Mouse (Mus musculus) kidney, embryonic 16.5 days (tissue): Measurements from ENCODE around the gene Gm49450. TPM values are rescaled to one million over a fixed set of nuclear protein-coding genes. Genes with fewer than 3 reads are reported as not detected.
"Not testable (repeated sequence)": the region's sequence is repeated elsewhere in the genome, so short reads cannot be mapped to it uniquely, and the experiment has no call there.

Source experiments
- ATAC-seq: fragments of 200-750 bp; cut with Nextera tagmentation; 2 replicates; pipeline ENCODE4 v1.8.0; 2017; ENCODE audit warnings: moderate TSS enrichment; ENCODE audit not compliant: low FRiP score, low TSS enrichment
- H3K27ac ChIP-seq: fragments of 300-500 bp; sonication (generic); 2 replicates; pipeline ENCODE4 v1.5.1; 2014; ENCODE audit warnings: low read length
- H3K27me3 ChIP-seq: fragments of 300-500 bp; sonication (generic); 2 replicates; pipeline ENCODE4 v1.6.1; 2014; ENCODE audit warnings: low read length, control low read depth, mixed read lengths; ENCODE audit not compliant: insufficient read depth
- H3K36me3 ChIP-seq: fragments of 300-500 bp; sonication (generic); 2 replicates; pipeline ENCODE4 v1.6.1; 2014; ENCODE audit warnings: low read length, control low read depth, mixed read lengths; ENCODE audit not compliant: insufficient read depth
- H3K4me1 ChIP-seq: fragments of 300-500 bp; sonication (generic); 2 replicates; pipeline ENCODE4 v1.6.1; 2014; ENCODE audit warnings: low read length, control low read depth, mixed read lengths; ENCODE audit not compliant: insufficient read depth
- H3K4me2 ChIP-seq: fragments of 300-500 bp; sonication (generic); replicated peaks from 2 replicates; pipeline ENCODE4 v1.6.1; 2014; ENCODE audit warnings: low read depth, low read length
- H3K4me3 ChIP-seq: fragments of 300-500 bp; sonication (generic); 2 replicates; pipeline ENCODE4 v1.5.1; 2014; ENCODE audit warnings: mild to moderate bottlenecking, low read length
- H3K9ac ChIP-seq: fragments of 300-500 bp; sonication (generic); replicated peaks from 2 replicates; pipeline ENCODE4 v1.6.1; 2014; ENCODE audit warnings: low read length
- H3K9me3 ChIP-seq: fragments of 300-500 bp; sonication (generic); 2 replicates; pipeline ENCODE4 v1.6.1; 2016; ENCODE audit warnings: low read length, control low read depth
- WGBS: fragments of 180-500 bp; shearing (Covaris S2); extraction: QIAGEN DNeasy Blood & Tissue Kit; methylation state at CpG from one replicate; pipeline ENCODE4 v1.1.7; 2014; 5-methylcytosine and 5-hydroxymethylcytosine counted together
- polyA plus RNA-seq: library from polyadenylated mRNA; unstranded; fragments of >200 nt; fragmentation: Nextera tagmentation; extraction: Ambion mirVana; gene quantifications from 2 replicates; pipeline ENCODE4 v1.2.1, GENCODE M21; 2015

Gm49450 gene
- polyA plus RNA-seq, 1 experiment from 2014 or later: not detected

- H3K9ac ChIP-seq: no peak overlapping the region
- H3K9me3 ChIP-seq: no peaks in the 10 kb centered on the region
- H3K27me3 ChIP-seq: no peaks in the 10 kb centered on the region
- H3K4me3 ChIP-seq: no peak overlapping the region
- ATAC-seq: no peak
- H3K4me1 ChIP-seq: peaks cover 7% of the 10 kb centered on the region
- peaks cover 3% of the 10 kb centered on the region; the same call in 1 of the 2 replicates for H3K36me3 ChIP-seq
- H3K27ac ChIP-seq: no peak overlapping the region
- H3K4me2 ChIP-seq: no peak overlapping the region
Measured at GRCm38 (mm10) chr15:98948382-98948781, 5.0 kb downstream of the Gm49450 start.

DNA sequence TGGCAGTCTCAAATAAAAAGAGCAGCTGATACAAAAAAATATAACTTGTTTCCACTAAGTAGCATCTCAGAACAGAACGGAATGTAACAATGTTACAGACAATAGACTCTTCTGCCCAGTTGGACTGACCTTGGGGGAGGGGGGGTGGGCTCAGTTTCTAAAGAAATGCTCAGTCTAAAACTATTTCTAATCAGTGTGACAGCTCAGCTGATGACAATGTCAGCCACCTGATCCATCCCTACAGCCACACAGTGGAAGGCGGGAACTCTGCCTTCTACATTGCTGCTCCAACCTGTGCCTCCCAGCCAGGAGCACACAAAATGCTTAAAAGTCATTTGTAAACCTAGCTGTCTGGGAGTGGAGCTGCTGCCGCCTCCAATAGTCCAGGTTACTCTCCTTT lies 5.5 kb downstream of the Gm49450 start:
- H3K4me3 ChIP-seq: no peak overlapping the region
- no peaks in the 10 kb centered on the region for H3K9me3 ChIP-seq
- no peaks in the 10 kb centered on the region for H3K27me3 ChIP-seq
- H3K4me1 ChIP-seq: peaks cover 7% of the 10 kb centered on the region
- no peak overlapping the region for H3K4me2 ChIP-seq
- no peak for ATAC-seq
- H3K27ac ChIP-seq: no peak overlapping the region
- 51% methylated on average over 3 of the region's 3 CpGs for WGBS
- H3K9ac ChIP-seq: no peak overlapping the region
- peaks cover 3% of the 10 kb centered on the region; the same call in 1 of the 2 replicates for H3K36me3 ChIP-seq

DNA sequence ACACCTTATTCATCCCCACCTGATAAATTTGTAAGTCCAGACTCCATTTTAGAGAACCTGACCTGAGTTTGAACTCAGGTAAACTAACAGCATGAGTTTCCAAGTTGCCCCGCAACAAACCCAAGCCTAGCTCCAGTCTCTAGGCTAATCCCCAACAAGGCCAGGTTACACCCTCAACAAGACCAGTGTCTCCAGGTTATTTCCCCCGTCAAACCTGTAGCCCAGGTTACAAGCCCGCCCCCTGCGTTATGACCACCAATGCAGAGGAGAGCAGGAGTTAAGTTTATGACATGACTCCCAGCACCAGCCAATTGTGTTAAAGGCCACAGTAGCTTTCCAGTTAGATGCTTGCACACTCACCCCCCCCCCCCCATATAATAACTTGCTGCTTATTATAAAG lies 10.2 kb downstream of the Gm49450 start:
- no peaks in the 10 kb centered on the region for H3K27me3 ChIP-seq
- no peak overlapping the region for H3K27ac ChIP-seq
- H3K4me3 ChIP-seq: no peak overlapping the region
- no peak overlapping the region for H3K4me2 ChIP-seq
- ATAC-seq: no peak
- WGBS: 72% methylated on average over 4 of the region's 4 CpGs
- no peaks in the 10 kb centered on the region for H3K4me1 ChIP-seq
- H3K9ac ChIP-seq: no peak overlapping the region
- H3K9me3 ChIP-seq: no peaks in the 10 kb centered on the region
- no peaks in the 10 kb centered on the region for H3K36me3 ChIP-seq

GRCm38 (mm10) chr15:98942081-98942480 lies 11.3 kb downstream of the Gm49450 start:
- no peaks in the 10 kb centered on the region for H3K27me3 ChIP-seq
- ATAC-seq: no peak
- no peak overlapping the region for H3K27ac ChIP-seq
- no peak overlapping the region for H3K4me2 ChIP-seq
- 84% methylated on average over 4 of the region's 4 CpGs for WGBS
- no peaks in the 10 kb centered on the region for H3K4me1 ChIP-seq
- H3K4me3 ChIP-seq: no peak overlapping the region
- H3K9me3 ChIP-seq: no peaks in the 10 kb centered on the region
- no peak overlapping the region for H3K9ac ChIP-seq
- no peaks in the 10 kb centered on the region for H3K36me3 ChIP-seq

DNA sequence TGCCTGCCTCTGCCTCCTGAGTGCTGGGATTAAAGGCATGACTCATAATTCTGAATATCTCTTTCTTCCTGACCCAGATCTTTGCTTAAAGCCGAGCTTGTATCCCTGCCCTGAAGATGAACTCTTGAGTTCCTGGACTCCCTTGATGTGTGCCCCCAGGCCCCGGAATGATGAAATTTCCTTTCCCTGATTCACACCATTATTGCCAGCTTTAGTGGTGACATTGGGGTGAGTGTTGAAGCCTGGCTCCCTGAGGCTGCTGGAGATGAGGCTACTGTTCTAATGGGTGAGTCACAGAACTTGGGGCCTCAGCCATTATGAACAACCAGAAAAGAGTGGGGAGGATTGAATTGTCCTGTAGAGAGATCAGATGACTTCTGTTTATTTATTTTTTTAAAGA lies 11.8 kb downstream of the Gm49450 start:
- Histone ChIP-seq H3K9ac (no peak overlapping the region), H3K4me1 (no peaks in the 10 kb centered on the region), H3K4me2 (no peak overlapping the region), H3K4me3 (no peak overlapping the region), H3K27me3 (no peaks in the 10 kb centered on the region), H3K27ac (no peak overlapping the region), H3K9me3 (no peaks in the 10 kb centered on the region), H3K36me3 (no peaks in the 10 kb centered on the region)
- 67% methylated on average over 2 of the region's 2 CpGs for WGBS
- no peak for ATAC-seq

DNA sequence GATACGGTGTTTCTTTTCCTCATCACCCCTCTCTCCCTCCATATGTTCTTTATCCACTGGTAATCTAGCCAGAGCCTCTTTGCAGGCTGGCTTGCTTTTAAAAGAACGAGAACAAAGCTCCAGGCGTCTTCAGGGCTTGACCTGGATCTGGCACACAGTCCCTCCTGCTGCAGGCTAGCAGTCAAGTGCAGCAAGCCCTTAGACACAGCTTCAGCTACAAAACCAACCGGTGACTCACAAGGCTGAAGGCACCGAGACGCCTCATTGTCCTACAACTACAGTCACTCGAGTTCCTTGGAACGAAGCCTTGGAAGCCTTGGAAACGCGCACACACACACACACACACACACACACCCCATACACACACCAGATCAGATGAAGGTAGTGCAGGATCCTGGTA lies 12.5 kb downstream of the Gm49450 start:
- no peaks in the 10 kb centered on the region for H3K27me3 ChIP-seq
- no peaks in the 10 kb centered on the region for H3K36me3 ChIP-seq
- H3K27ac ChIP-seq: no peak overlapping the region
- peaks cover 2% of the 10 kb centered on the region for H3K4me1 ChIP-seq
- no peak overlapping the region for H3K9ac ChIP-seq
- no peak overlapping the region for H3K4me3 ChIP-seq
- ATAC-seq: no peak
- no peak overlapping the region for H3K4me2 ChIP-seq
- WGBS: 76% methylated on average over 10 of the region's 10 CpGs
- H3K9me3 ChIP-seq: no peaks in the 10 kb centered on the region

DNA sequence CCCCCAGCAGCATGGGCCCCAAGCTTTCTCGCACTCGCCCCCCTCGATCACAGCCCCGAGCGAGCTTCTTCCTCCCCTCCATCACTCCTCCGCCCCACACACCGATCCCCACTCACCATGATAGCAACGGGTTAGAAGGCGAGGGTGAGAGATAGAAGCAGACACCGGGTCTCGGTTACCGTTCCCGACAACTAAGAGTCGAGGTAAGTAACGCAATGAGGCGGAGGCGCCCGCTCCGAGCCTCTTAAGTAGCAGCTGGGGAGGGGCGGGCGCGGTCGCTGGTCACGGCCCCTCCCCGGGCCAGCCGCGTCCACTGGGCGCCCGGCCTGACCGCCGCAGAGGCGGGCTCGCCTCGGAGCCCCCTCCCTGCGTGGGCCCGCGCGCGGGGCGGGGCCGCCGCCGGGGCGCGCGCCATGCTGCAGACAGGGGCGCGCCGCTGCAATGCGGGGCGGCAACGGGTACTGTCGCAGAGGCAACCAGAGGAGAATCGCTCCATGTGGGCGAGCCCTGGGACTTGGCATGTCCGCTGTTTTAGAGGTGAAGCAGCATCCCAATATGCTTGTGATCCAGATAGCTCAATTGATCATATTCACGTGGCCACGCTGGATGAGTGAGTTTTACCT lies 19.0 kb downstream of the Gm49450 start, which contains the start of gene Tuba1b:
Gene Tuba1b (minus strand): TSS at position 349 of the 623 bp plus-strand sequence.
- H3K9me3 ChIP-seq: no peaks in the 10 kb centered on the region
- peak; percentile 97 for ATAC-seq
- H3K27me3 ChIP-seq: no peaks in the 10 kb centered on the region
- peak within 1 kb of the TSS; percentile 95 for H3K9ac ChIP-seq
- peaks cover 11% of the 10 kb centered on the region for H3K36me3 ChIP-seq
- H3K4me3 ChIP-seq: peak within 1 kb of the TSS; percentile 89
- H3K27ac ChIP-seq: peak within 1 kb of the TSS; percentile 99
- whole genome bisulfite sequencing: under 1% methylated on average over 49 of the region's 58 CpGs
- peak within 1 kb of the TSS; percentile 79 for H3K4me2 ChIP-seq
- H3K4me1 ChIP-seq: peaks cover 18% of the 10 kb centered on the region

- WGBS: under 1% methylated on average over 35 of the region's 35 CpGs
- peak overlapping the region; percentile 79 for H3K4me2 ChIP-seq
- H3K27ac ChIP-seq: peak overlapping the region; percentile 99
- H3K9me3 ChIP-seq: no peaks in the 10 kb centered on the region
- peaks cover 22% of the 10 kb centered on the region for H3K4me1 ChIP-seq
- peak overlapping the region; percentile 89 for H3K4me3 ChIP-seq
- H3K27me3 ChIP-seq: no peaks in the 10 kb centered on the region
- peak overlapping the region; percentile 95 for H3K9ac ChIP-seq
- peak; percentile 87 for ATAC-seq
- H3K36me3 ChIP-seq: peaks cover 11% of the 10 kb centered on the region
Measured at GRCm38 (mm10) chr15:98933833-98934216, 19.5 kb downstream of the Gm49450 start.

DNA sequence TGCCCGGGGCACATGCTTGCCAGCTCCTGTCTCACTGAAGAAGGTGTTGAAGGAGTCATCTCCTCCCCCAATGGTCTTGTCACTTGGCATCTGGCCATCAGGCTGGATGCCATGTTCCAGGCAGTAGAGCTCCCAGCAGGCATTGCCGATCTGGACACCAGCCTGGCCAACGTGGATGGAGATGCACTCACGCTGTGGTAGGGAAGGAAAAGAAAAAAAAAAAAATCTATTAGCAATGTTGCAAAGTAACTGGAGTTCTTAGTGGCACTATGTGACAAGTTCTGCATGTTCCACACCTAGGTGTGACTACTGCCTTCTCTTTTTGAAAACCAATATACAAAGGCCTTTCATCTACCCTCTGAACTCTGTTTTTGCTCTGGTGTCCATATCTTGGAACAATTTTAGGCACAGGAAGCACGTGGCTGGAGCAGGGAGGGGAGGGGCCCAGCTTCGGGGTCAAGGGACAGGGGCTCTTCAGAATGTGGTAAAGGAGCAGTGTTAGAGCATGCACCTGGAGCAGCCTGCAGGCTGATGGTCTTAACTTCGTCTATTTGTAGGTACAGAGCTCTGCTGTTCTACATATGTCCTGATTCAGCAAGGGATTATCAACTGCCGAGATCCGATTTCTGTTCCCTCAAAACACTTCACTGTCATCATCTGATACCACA lies 20.2 kb downstream of the Gm49450 start:
- WGBS: 8% methylated on average over 8 of the region's 9 CpGs
- not testable (repeated sequence) for H3K27me3 ChIP-seq, H3K9me3 ChIP-seq
- Histone ChIP-seq H3K4me2 (peak overlapping the region; percentile 79), H3K36me3 (peaks cover 11% of the 10 kb centered on the region), H3K9ac (peak overlapping the region; percentile 95), H3K4me3 (peak overlapping the region; percentile 89), H3K27ac (peak overlapping the region; percentile 99), H3K4me1 (peaks cover 22% of the 10 kb centered on the region)
- peak; percentile 14; the same call in 1 of the 2 replicates for ATAC-seq

GRCm38 (mm10) chr15:98930998-98931397 lies 22.4 kb downstream of the Gm49450 start:
- 68% methylated on average over 3 of the region's 3 CpGs for WGBS
- H3K4me3 ChIP-seq: no peak overlapping the region

More at GRCm38 (mm10) chr15:98930998-98931397, 22.4 kb downstream of the Gm49450 start:
- Histone ChIP-seq H3K27me3 (no peaks in the 10 kb centered on the region), H3K4me2 (no peak overlapping the region), H3K27ac (no peak overlapping the region), H3K9ac (no peak overlapping the region), H3K4me1 (peaks cover 22% of the 10 kb centered on the region), H3K9me3 (no peaks in the 10 kb centered on the region; the same call in 1 of the 2 replicates), H3K36me3 (peaks cover 11% of the 10 kb centered on the region)
- no peak for ATAC-seq
